Mouse (Mus musculus) adrenal gland, postnatal 4 days (tissue): ENCODE data around the gene Efl1. TPM values are rescaled to one million over a fixed set of nuclear protein-coding genes. Genes with fewer than 3 reads are reported as not detected.
"Not testable (repeated sequence)": the region's sequence is repeated elsewhere in the genome, so short reads cannot be mapped to it uniquely, and the experiment has no call there.

Experiments used
- DNase-seq, 2 experiments: peaks; one replicate each; pipeline ENCODE4 v3.0.0; 2021 to 2022; ENCODE audit warnings: low spot score in 2 of 2, mixed read lengths in 2 of 2
- total RNA-seq, 2 experiments: library from RNA; stranded (reverse); gene quantifications; 2 replicates each; pipeline ENCODE4 v1.2.3; 2021

Efl1 gene
- total RNA-seq, 2 experiments from 2014 or later: 20.3 to 24.6 TPM

DNA sequence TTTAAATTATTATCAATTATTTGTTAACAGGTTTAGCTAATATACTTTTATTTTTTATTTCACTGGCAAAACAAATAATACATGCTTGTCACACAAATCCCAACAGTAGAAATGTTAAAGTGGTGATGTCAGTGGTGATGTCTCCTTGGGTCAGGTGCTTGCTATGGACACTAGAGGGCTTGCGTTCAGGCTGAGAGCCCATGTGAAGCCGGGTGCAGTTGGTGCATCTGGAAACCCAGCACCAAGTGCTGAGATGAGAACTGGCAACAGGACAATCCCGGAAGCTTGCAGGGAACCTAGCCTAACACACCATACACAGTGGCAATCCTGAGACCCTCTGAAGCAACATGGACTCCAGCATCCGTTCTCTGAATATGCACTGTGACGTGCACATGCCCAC is 70.9 kb downstream of the Efl1 start:
- no peak for DNase-seq

GRCm38 (mm10) chr7:82719740-82720139 is 71.3 kb downstream of the Efl1 start:
- DNase-seq: no peak

DNA sequence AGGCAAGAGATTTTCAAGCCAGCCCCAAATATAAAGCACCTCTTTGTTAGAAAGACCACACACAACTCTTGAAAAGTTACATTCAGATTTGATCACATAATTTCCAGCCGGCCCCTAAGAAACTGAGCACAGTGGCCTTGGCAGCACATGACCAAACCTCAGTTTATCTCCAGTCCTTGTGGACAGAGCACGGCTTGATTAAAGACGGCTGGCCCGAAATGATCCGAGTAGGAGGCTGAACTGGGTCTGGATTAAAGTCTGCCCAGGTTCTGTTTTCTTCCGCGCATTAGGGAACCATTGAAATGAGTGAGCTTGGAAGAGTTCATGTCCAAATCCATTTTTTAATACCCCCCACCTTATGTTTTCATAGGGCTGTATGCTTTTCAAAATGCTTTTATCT is 72.1 kb downstream of the Efl1 start:
- DNase-seq: no peak

DNA sequence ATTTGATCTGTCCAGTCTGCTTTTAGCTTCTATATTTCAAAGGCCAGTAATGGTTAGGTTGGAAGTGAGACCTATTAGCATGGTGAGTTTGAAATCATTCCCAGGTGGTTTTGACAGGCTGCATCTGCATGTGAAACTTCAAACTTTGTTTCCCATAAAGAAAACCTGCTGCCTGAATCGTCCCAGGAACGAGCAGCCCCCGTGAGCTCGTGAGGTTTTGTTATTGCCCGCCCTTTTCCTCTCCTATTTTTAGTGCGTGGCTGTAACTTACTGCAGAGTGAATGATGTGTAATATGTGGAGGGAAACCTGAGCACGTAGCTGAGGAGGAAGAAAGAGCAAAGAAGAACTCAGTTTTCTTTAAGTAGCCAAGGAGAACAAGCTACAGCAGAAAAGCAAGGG is 72.5 kb downstream of the Efl1 start:
- no peak for DNase-seq

DNA sequence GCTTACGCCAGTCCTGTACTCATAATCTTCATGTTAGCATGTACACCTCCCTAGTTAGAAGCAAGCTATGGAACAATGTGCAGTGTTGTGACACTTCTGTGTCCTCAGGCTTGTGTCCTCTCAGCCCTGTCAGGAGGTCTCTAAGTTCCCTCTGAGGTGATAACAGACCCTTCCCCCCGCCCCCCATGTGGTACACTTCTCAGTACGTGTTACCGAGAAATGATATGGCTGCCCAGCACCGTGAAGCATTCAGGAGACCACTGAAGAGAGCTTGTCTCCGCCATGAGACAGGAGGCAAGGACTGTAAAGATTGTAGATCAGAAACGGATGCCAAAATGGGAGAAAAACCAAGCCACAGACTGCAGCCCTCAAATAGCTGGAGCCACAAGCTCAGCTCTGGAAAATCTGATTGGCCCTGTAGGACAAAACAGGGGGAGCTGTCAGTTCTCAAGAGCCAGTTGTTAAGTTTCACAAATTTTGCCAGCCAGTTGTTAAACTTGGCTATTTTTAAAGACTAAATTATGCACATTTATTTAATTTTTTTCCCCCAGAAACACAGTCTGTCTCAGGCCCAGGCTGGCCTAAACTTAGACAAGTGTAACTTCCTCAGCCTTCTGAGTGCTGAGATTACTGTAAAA is 74.2 kb downstream of the Efl1 start:
- no peak for DNase-seq

GRCm38 (mm10) chr7:82723151-82723871 is 74.9 kb downstream of the Efl1 start:
- no peak for DNase-seq

DNA sequence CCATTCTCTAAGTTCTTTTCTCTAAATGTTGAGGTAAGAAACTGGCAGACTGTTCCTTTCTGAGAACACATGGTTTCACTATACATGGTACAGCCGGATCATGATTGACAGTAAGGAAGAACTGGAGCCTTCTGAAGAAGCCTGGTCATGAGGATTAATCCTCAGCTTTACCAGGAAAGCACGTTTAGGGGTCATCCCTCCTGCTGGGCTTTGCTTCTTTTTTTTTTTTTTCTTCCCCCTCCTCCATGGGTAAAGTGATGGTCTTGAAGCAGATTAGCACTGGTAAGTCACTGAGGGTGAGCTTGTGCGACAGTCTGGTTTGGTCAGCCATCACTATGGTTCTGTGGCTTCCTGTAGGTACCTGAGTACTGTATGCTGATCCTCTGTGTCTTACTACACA is 76.1 kb downstream of the Efl1 start:
- DNase-seq: no peak

- no peak for DNase-seq
These were observed 76.7 kb downstream of the Efl1 start for GRCm38 (mm10) chr7:82725006-82725636.

DNA sequence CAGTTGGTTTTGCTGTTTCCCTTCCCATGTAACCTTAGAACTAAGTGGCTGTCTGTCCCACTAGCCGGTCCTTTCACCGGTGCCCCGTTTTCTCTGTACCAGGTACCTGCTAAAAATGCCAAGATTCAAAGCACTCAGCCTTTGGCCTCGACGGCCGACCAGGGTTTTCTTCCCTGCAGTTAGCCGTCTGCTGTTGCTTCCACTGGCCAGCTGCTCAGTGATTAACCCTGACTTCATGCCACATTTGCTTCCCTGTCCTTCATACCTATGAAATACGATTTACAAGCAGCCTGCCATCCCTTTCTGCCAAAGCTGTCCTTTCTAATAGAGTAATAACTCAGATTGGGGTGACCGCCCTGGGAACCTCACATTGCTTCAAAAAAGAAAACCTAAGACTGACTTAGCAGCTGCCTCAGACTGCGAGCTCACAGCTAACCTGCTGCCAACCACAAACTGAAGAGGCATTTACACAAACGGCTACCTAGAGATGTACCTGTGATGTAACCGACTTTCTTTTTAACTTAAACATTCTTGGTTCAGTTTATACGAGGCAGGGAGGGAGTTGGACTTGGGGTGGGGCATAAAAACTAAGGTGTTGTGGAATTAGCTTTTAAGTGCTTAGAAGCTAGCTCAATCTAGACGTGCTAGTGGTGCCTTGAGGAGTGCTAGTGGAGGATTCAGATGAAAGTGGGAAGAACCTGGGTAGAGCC is 77.5 kb downstream of the Efl1 start:
- DNase-seq: no peak

DNA sequence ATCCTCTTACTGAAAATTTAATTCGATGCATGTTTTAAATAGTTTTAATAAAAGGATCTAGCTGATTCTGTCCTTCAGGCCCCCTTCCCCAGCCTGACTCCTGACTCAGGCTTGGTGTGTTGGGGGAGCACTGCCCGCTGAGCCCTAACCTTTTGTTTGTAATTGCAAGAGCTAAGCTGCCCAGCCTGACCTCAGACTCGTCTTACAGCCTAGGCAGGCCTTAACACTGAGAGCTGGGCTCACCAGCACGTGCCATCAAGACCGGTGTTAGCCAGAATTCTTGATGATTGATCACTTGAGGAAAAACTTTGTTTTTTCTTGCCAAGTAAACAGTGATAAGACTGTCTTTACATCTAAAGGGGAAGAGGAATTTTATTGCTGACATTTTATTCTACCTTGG is 78.7 kb downstream of the Efl1 start:
- no peak for DNase-seq

DNA sequence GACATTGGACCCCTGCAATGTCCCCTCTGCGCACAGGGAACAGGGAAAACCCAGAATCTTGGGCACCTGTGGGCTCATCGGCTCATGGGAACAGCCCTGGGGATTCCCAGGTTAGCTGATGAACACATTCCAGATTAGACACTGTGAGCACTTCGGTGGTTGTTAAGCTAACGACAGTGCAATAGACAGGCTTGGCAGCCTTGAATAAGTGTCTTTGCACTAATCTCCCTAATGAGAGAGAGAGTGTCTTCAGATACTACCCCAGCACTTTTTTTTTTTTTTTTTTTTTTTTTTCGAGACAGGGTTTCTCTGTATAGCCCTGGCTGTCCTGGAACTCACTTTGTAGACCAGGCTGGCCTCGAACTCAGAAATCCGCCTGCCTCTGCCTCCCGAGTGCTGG is 80.6 kb downstream of the Efl1 start:
- not testable (repeated sequence) for DNase-seq

DNA sequence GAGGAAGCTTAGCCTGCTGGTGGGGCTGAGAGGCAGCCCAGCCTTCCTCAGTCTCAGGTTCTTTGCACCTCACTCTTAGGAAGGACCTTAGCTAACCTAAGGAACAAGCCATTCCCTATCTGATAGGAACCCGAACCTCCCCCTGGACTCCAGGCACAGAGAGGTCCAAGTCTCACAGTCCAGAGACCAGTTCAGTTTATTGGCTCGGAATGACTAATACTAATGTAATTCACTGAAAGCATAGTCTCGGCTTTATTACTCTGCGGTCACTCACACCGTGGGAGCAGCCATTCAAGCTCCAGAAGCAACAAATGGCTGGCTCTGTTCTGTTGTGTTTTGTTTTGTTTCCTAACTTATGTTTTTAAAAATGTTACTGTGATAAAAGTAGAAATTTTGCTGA is 84.7 kb downstream of the Efl1 start:
- no peak for DNase-seq

DNA sequence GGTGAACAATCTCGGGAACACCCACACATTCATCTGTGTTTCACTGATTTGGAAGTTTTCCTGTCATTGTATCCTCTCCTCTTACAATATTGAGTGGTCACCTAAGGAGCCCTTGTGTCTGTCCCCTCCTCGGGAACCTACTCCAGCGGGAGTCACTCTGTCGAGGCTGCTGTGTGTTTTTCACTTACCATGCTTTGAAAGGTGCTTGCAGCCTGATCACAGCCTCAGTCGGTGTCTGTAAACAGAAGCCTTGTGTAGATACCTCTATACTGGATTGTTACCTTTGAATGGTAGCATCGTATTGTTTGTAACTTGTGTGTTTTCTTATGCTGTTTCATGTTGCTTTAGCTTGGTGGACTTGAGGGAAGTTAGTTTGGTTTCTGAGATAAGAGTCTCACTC is 85.6 kb downstream of the Efl1 start:
- no peak for DNase-seq

DNA sequence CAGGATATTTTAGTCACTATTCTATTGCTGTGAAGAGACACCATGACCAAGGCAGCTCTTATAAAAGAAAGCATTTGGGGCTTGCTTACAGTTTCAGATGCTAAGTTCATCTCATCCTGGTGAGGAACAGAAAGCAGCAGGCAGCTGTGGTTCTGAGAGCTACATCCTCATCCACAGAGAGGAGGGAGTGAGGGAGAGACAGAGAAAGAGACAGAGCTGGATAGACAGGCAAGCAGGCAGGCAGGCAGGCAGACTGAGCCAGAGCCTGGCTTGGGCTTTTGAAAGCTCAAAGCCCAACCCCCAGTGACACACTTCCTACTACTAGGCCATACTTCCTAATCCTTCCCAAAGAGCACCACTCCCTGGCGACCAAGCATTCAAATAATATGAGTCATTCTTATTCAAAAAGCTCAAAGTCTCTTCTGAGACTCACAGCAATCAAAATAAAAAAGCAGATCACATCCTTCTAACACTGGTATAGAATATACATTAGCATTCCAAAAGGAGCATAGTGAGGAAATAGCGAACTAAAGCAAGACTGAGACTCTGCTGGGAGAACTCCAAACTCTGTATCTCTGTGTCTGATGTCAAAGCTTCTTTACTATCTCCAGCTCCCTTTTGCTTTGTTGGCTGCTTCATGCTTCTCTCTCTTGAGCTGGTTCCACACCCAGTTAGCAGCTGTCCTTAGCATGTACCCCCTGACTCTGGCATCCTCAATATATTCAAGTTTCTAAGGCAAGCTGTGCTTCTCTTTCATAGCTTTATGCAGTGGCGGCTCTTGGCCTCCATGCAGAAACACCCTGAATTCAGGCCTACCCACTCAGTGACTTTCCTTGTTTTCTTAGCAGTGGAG is 86.6 kb downstream of the Efl1 start:
- no peak for DNase-seq

- DNase-seq: no peak
These were observed 94.8 kb downstream of the Efl1 start for GRCm38 (mm10) chr7:82743116-82743765.

GRCm38 (mm10) chr7:82744167-82744715 is 95.8 kb downstream of the Efl1 start:
- DNase-seq: no peak

- DNase-seq: no peak
These were observed 100.4 kb downstream of the Efl1 start for GRCm38 (mm10) chr7:82748812-82749211.

- no peak for DNase-seq
These were observed 100.8 kb downstream of the Efl1 start for GRCm38 (mm10) chr7:82749239-82749638.

GRCm38 (mm10) chr7:82752171-82753085 is 104.0 kb downstream of the Efl1 start:
- no peak for DNase-seq
